Mouse (Mus musculus): ENCODE measurements around the gene Cryaa.
"Not testable (repeated sequence)": the region's sequence is repeated elsewhere in the genome, so short reads cannot be mapped to it uniquely, and the experiment has no call there.

Cryaa gene

DNA sequence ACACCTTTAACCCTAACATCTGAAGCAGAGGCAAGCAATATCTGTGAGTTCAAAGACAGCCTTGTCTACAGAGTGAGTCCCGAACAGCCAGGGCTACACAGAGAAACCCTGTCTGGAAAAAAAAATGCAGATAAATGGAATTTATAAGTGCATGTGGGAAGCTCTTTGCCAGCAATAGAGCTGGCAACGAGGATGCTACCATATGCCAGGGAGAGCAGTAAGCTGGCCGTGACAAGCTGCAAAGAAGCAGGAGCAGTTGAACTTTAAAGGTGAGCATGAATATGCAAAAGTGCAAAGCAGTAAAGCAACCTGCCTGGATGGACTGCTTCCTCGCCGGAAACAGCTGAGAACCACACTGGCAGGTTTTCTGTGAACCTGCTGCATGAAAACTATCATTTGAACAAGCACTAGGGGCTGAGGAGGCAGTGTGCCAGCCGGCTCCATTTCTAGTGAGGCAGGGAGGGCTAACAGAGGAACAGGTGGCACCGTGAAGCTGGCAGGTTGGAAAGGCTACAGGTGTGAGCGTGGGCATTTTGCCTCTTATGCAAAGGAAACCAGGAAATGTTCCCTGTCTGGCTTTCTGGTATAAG is 16.9 kb upstream of the Cryaa start:
- peak; percentile 73 for DNase-seq

DNA sequence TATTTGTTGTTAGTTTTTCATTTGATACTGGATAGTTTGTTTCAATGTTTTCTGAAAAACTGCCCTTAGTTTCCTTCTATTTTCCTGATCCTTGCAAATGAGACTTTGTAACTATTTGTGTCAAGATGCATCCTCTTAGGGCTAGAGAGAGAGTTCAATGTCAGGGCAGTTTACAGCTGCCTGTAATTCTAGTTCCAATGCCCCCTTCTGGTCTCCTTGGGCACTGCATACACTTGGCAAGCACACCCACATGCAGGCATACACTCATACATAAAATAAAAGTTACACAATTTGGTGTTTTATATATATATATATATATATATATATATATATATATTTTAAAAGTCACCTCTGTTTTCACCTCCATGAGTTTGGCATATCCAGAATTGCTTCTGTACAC is 14.8 kb upstream of the Cryaa start:
- DNase-seq, result no peak

GRCm38 (mm10) chr17:31664760-31665159 is 12.8 kb upstream of the Cryaa start:
- DNase-seq, result peak; percentile 78

GRCm38 (mm10) chr17:31668306-31668705 is 9.3 kb upstream of the Cryaa start:
- DNase-seq, result no peak

DNA sequence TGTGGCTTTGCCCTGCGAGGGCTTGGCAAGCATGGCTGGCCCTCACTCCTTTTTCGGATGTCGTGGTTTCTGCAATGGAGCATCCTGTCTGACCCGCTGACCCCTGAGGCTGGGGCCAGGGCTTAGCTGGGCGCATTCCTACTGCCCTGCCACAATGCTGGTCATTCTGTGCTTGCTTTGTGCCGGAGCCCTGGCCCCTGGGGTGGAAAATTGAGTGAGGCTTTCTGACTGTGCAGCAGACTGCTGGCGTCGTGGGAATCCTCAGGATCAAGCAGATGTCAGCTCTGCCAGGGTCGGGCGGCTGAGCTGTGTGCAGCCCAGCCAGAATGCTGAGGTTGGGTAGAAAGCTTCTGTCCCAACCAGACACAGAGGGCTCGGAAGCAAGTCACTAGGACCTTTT is 7.4 kb upstream of the Cryaa start:
- no peak for DNase-seq

- no peak for DNase-seq
Measured at GRCm38 (mm10) chr17:31671698-31672097, 5.9 kb upstream of the Cryaa start.

GRCm38 (mm10) chr17:31672279-31672678 is 5.3 kb upstream of the Cryaa start:
- no peak for DNase-seq

DNA sequence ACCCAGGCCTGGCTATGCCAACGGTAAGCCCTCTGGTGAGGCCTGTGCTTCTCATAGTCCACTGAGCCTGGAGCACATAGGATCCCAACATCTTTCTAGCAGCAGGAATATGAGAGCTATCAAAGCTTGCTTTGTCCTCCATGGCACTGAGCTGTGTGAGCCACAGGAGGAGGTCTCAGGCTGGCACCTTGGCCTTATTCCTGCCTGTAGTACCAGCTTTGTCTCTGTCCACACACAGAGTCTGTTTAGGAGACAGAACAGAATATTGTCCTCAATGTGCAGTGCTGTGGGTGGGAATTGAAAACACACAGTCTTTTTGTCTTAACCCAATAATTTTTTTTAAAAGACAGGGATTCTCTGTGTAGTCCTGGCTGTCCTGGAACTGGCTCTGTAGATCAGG is 3.2 kb upstream of the Cryaa start:
- DNase-seq, result peak; percentile 23

- no peak for DNase-seq
Measured at GRCm38 (mm10) chr17:31680450-31680849, 2.8 kb downstream of the Cryaa start.

DNA sequence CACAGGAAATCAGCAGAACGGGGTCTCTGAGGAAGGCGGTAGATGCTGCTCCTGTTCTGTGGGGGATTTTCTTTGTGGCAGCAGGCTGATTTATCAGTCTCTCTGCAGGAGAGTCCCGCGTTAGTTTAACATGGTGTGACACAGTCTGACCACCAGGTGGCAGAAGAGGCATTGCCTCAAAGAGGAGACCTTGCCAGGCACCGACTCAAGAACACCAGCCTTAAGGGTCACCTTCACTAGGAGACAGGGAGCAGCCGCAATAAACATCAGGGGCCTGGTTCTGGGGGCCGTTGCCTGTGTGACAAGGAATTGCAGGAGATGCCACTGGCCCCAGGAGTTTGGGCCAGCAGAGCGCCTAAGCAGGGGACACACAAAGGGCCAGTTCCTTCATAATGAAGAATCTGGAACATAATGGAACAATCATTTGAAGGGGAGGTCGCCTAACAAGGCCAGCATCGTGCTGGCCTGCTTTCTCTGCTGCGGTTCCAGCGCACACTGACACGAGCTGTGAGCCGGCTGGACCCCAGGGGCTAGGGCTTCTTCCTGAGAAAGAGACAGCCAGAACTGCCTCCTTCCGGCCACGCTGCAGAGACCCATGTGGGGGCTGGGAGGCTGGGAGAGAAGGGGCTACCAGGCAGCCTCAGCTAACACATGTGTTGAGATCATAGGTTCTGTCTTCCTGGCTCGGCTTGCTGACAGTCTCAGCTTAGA is 8.1 kb downstream of the Cryaa start:
- DNase-seq, result peak; percentile 78

DNA sequence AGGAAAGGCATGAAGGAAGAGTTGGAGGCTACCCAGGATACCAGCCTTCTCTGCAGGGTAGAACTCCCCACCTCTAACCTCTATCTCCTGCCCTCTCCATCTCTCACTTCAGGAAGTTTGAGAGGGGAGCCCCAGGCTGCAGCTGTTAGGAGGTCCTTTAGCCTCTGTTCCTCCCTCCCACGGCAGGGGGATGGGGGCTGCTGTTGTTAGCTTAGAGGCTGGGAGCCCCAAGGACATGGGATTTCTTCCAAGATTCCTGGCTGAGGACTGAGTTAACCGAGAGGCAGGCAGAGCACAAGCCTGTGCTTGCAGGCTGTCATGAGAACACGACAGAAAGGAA is 8.6 kb downstream of the Cryaa start:
- DNase-seq, result no peak

GRCm38 (mm10) chr17:31688112-31688511 is 10.5 kb downstream of the Cryaa start:
- no peak for DNase-seq

DNA sequence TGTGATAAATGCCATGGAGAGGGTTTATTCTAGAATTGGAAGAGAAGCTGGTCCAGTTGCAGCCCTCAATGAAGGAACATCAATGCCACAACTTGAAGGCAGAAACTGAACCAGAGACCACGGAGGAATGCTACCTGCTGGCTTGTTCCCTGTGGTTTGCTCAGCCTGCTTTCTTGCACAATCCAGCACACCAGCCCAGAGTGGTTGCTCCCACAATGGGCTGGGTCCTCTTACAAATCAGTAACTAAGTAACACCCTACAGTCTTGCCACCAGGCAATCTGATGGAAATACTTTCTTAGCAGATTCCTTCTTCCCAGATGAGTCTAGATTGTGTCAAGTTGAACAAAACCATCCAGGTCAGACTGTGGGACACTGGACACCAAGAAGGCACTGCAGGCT is 12.0 kb downstream of the Cryaa start:
- DNase-seq, result no peak

GRCm38 (mm10) chr17:31692918-31693317 is 15.3 kb downstream of the Cryaa start:
- no peak for DNase-seq

DNA sequence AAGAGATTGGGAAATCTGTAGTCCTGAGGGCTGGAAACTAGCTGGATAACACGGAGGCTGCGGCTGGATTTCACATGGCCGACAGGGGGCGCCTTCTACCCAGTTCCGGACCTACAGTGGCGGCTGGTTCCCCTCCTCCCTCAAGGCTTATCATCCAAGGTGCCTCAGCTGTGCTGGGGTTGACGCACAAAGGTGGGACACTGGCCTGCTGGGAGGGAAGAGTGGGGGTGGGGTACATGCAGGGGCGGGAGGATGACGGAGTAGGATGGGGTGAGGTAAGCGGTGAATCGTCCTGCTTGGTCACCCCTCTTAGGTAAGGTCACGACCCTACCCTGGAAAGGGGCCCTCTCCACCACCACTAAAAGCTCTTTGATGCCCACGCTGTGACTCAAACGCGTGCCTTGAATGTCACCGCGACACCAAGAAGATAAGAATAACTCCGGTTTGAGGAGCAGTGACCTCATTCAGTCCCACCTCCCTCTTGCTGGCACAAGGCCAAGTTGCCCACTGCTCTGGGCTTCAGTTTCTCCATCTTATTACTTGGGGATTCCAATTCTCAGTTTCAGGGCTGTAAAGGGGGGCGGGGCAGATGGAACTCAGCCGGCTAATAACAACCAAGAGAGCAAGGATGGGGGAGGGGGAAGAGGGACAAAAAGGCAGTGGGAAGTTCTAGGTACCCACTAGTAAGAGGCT is 15.9 kb downstream of the Cryaa start:
- DNase-seq, result peak; percentile 34

DNA sequence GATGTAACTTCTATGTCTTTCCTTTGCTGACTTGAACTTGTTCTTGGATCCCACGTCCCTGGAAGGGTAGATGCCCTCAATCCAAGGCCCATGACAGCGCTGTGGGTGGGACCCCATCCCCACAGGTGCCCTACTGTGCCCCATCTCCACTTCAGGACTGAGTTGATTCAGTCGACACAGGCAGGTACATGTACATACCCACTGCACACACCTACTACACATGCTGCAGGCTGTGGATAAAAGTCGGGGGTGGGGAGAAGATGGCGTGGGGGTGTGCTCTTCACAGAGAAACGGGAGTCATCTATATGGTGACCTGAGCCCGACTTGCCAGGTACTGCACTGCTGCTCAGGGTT is 16.4 kb downstream of the Cryaa start:
- DNase-seq, result no peak

- no peak for DNase-seq
Measured at GRCm38 (mm10) chr17:31694949-31695348, 17.3 kb downstream of the Cryaa start.

- DNase-seq, result not testable (repeated sequence)
Measured at GRCm38 (mm10) chr17:31695356-31695755, 17.7 kb downstream of the Cryaa start.

DNA sequence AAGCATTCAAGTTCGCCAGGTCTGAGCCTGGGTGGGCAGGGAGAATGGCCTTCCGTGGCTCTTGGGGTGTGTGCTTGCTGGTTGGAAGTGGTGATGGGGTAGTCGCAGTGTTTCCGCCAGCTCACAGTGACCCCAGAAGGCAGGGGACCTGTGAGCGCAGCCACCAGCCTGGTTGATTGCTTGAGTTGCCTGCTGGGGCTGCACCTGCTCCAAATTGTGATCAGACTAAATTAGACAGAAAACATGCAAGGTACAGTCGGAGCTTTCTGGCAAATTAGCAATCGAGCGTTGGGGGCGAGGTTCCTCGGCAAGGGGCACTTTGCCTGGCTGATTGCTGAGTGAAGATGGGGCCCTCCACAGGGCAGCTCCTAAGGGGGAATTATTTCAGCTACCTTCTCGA is 20.7 kb downstream of the Cryaa start:
- DNase-seq, result no peak

DNA sequence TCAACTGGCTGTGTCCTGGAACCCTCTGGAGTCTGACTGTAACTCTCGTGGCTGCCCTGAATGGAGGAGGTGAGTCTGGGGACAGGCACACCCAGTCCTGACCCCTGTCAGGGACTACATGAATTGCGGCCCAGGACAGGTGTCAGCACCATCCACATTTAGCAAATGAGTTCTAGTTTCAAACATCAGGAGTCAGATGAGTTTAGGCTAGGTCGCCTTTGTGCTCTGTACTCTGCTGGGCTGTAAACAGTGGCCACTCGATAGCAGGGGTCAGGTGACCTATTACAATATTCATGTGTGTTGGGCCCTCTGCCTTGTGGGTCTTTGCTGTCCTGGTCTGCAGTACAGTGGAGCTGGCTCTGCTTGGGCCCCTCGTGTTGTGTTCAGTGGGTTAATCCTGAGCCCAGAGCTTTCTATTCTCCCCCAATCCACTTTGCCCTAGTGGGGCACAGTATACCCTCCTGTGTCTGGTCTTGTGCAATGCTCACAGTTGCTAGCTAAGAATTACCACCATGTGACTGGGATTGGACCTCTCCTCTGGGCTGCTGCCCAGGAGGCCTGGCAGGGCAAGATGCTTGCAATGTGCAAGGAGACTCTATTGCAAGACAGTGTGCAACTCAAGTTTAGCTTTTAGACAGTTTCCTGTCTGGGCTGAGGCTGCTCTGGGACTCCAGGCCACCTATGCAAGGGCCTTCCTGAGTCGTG is 25.8 kb downstream of the Cryaa start:
- no peak for DNase-seq

DNA sequence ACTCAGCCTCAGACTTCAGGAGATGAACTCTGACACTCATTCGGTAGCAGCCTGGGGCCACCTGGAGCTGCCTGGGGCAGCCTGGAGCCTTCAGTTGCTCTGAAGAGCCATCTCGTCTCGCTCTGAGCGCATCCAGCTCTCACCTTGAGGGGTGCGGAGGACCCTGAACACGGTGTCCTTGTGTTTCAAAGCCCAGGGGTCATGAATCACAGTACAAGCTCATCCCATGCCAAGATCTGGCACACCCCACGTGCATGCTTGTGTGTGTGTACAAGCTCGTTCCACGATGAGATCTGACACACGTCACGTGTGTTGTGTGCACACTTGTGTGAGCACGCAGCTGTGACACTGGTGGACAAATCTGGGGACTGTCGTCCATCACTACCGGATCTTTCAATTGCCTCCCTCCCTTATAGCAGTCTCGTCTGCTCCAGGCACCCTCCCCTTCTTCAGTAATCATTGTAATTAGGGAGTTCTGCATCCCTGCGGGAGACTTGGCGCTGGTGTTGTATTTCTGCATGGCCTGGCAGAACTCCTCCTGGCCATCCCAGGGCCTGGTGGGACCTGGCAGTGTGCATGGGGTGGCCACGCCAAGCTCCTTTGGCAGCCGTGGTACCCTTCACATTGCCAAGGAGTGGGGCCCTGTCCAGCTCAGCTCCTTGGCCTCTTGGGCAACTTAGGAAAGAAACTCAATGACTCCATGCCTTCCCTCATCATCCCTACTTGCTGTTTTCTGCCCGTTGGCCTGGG is 27.8 kb downstream of the Cryaa start:
- DNase-seq, result peak; percentile 88

DNA sequence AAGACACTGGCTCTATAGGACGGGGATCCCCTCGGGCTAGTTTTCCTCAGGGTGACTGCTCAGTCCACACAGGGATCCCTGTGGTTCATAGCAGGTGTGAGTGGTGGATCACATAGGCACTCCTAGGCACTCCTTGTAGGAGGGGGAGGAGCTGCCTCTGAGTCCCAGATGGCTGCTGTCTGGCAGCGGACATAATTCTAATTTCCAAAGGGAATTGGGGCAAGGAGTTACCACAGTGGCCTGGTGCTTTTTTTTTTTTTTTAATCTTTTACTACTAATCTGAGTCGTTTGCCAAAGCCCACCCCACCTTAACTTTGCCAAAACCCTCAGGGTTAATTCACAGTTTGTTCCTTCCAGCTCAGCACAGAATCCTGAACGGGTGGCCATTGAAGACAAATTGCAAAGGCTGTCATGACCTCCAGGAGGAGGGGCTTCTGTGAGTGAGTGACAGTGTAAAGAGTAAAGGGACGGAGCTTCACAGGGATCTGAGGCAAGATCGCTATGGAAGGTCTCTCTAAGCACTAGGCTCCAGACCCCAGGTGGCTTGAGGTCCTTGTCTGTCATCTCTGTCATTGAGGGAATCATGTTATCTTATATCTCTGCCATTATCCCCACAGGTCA is 31.6 kb downstream of the Cryaa start:
- DNase-seq, result no peak

GRCm38 (mm10) chr17:31710455-31710854 is 32.8 kb downstream of the Cryaa start:
- no peak for DNase-seq
